Mouse (Mus musculus): ENCODE data around the gene Hebp1. TPM values are rescaled to one million over a fixed set of nuclear protein-coding genes. Genes with fewer than 3 reads are reported as not detected.

The Hebp1 gene
- total RNA-seq, 2 experiments from 2014 or later = 42.6 to 43.9 TPM

GRCm38 (mm10) chr6:135167380-135168311, 30.2 kb downstream of the Hebp1 start:
- peak; percentile 75 to 80 for DNase-seq (ENCODE audit: low spot score in 2 of 2)
- intact Hi-C loops (cut with DNase I) = no loop called here

GRCm38 (mm10) chr6:135166712-135167111, 31.1 kb downstream of the Hebp1 start:
- intact Hi-C loops (cut with DNase I) = no loop called here
- DNase-seq (ENCODE audit: low spot score in 2 of 2) = no peak

- DNase-seq (ENCODE audit: low spot score in 2 of 2) = no peak
- intact Hi-C loops (cut with DNase I) = no loop called here
Measured at GRCm38 (mm10) chr6:135166262-135166661, 31.6 kb downstream of the Hebp1 start.

- DNase-seq (ENCODE audit: low spot score in 2 of 2) = no peak
- intact Hi-C loops (cut with DNase I) = no loop called here
Measured at GRCm38 (mm10) chr6:135165706-135166105, 32.1 kb downstream of the Hebp1 start.

- intact Hi-C loops (cut with DNase I) = no loop called here
- no peak for DNase-seq (ENCODE audit: low spot score in 2 of 2)
Measured at GRCm38 (mm10) chr6:135165191-135165590, 32.6 kb downstream of the Hebp1 start.

- intact Hi-C loops (cut with DNase I) = no loop called here
- no peak for DNase-seq (ENCODE audit: low spot score in 2 of 2)
Measured at GRCm38 (mm10) chr6:135162861-135163260, 35.0 kb downstream of the Hebp1 start.

- intact Hi-C loops (cut with DNase I) = no loop called here
- DNase-seq (ENCODE audit: low spot score in 2 of 2) = no peak
Measured at GRCm38 (mm10) chr6:135162311-135162710, 35.5 kb downstream of the Hebp1 start.

- no peak for DNase-seq (ENCODE audit: low spot score in 2 of 2)
- intact Hi-C loops (cut with DNase I) = no loop called here
Measured at GRCm38 (mm10) chr6:135161356-135161755, 36.5 kb downstream of the Hebp1 start.

GRCm38 (mm10) chr6:135158509-135158908, 39.3 kb downstream of the Hebp1 start:
- no peak for DNase-seq (ENCODE audit: low spot score in 2 of 2)
- intact Hi-C loops (cut with DNase I) = no loop called here

- no peak for DNase-seq (ENCODE audit: low spot score in 2 of 2)
- intact Hi-C loops (cut with DNase I) = no loop called here
Measured at GRCm38 (mm10) chr6:135157496-135157895, 40.3 kb downstream of the Hebp1 start.

- intact Hi-C loops (cut with DNase I) = no loop called here
Measured at GRCm38 (mm10) chr6:135156597-135156996, 41.2 kb downstream of the Hebp1 start.

GRCm38 (mm10) chr6:135153719-135154118, 44.1 kb downstream of the Hebp1 start:
- intact Hi-C loops (cut with DNase I) = no loop called here
- DNase-seq (ENCODE audit: low spot score in 2 of 2) = peak in 1 of 2 experiments; percentile 74

More at GRCm38 (mm10) chr6:135156597-135156996, 41.2 kb downstream of the Hebp1 start:
- no peak for DNase-seq (ENCODE audit: low spot score in 2 of 2)

GRCm38 (mm10) chr6:135150311-135150710, 47.5 kb downstream of the Hebp1 start:
- intact Hi-C loops (cut with DNase I) = loop anchor here (2.0 kb wide), 1 partner anchor 226 kb away; no protein-coding TSS in a partner anchor
- DNase-seq (ENCODE audit: low spot score in 2 of 2) = no peak

- DNase-seq (ENCODE audit: low spot score in 2 of 2) = no peak
Measured at GRCm38 (mm10) chr6:135149722-135150121, 48.1 kb downstream of the Hebp1 start.

GRCm38 (mm10) chr6:135149175-135149574, 48.6 kb downstream of the Hebp1 start:
- DNase-seq (ENCODE audit: low spot score in 2 of 2) = no peak
- intact Hi-C loops (cut with DNase I) = loop anchor here (5.0 kb wide), 1 partner anchor 93 kb away; no protein-coding TSS in a partner anchor

More at GRCm38 (mm10) chr6:135149722-135150121, 48.1 kb downstream of the Hebp1 start:
- intact Hi-C loops (cut with DNase I) = loop anchor here (2.0 to 5.0 kb wide), 2 partner anchors 93 to 227 kb away; no protein-coding TSS in a partner anchor

GRCm38 (mm10) chr6:135148506-135148905, 49.3 kb downstream of the Hebp1 start:
- DNase-seq (ENCODE audit: low spot score in 2 of 2) = no peak
- intact Hi-C loops (cut with DNase I) = loop anchor here (5.0 kb wide), 1 partner anchor 94 kb away; no protein-coding TSS in a partner anchor

- intact Hi-C loops (cut with DNase I) = loop anchor here (2.0 to 5.0 kb wide), 2 partner anchors 96 to 119 kb away; no protein-coding TSS in a partner anchor
- no peak for DNase-seq (ENCODE audit: low spot score in 2 of 2)
Measured at GRCm38 (mm10) chr6:135145976-135146375, 51.8 kb downstream of the Hebp1 start.

- peak; percentile 37 to 70 for DNase-seq (ENCODE audit: low spot score in 2 of 2)
- intact Hi-C loops (cut with DNase I) = loop anchor here (1.0 to 2.0 kb wide), 2 partner anchors 57 to 118 kb away; no protein-coding TSS in a partner anchor
Measured at GRCm38 (mm10) chr6:135144516-135144915, 53.3 kb downstream of the Hebp1 start.

- intact Hi-C loops (cut with DNase I) = no loop called here
- no peak for DNase-seq (ENCODE audit: low spot score in 2 of 2)
Measured at GRCm38 (mm10) chr6:135143151-135143550, 54.7 kb downstream of the Hebp1 start.

GRCm38 (mm10) chr6:135141451-135142147, 56.2 kb downstream of the Hebp1 start:
- DNase-seq (ENCODE audit: low spot score in 2 of 2) = peak; percentile 30 to 60
- intact Hi-C loops (cut with DNase I) = no loop called here

Data from left cerebral cortex, postnatal 25 days (tissue).